ENCODE assay signal across 8 mouse cellular contexts in the genomic region with DNA sequence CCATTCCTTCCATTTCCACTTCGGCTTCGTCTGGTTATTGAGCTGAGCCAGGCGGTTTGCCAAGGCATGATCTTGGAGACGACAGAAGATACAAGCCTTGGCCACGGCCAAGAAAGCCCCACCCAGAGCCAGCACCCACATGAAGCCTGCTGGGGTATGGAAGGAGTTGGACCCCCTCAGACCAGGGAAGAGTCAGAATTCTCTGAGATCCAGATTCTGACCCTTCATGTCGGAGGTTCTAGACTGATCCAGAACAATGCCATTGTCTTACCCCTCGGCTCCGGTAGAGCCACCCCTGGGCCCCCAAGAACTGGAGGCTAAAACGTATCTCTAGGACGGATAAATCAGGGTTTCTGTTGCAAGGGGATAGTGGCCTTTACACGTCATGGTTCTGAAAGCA. TPM values are rescaled to one million over a fixed set of nuclear protein-coding genes. Genes with fewer than 3 reads are reported as not detected.
DNase-seq lines count a peak whose midpoint lies in the region; ATAC-seq and TF ChIP-seq lines count a peak whose summit lies in the region.

Gene Tmem95, minus strand, starts transcription at position 141 of the 400 bp plus-strand sequence.

- no peak for DNase-seq in cerebellum, adult 2 months
- DNase-seq in cerebellum, adult 18-20 months = no peak
- no peak for DNase-seq in neural tube, embryonic 11.5 days (ENCODE audit: low spot score)
- no peak for DNase-seq in neural tube, embryonic 10.5 days (ENCODE audit: extremely low spot score, low spot score)
- no peak for DNase-seq in retina, postnatal 1 day
- no peak for DNase-seq in cerebellum, adult 9-10 months
- no peak for DNase-seq in left cerebral cortex, postnatal 25 days (ENCODE audit: low spot score in 2 of 2)

- H3K36me3 ChIP-seq in neural tube, embryonic 11.5 days (ENCODE audit: control insufficient read depth, insufficient read depth, low read length) = no peaks in the 10 kb centered on the region
- no peaks in the 10 kb centered on the region for H3K36me3 ChIP-seq in limb, embryonic 15.5 days

- H3K27ac ChIP-seq in cerebellum, adult 2 months (ENCODE audit: insufficient read depth, low read length) = no peak within 1 kb of the TSS
- H3K27ac ChIP-seq in neural tube, embryonic 11.5 days (ENCODE audit: low read depth, low read length) = no peak within 1 kb of the TSS
- peak within 1 kb of the TSS; percentile 74 for H3K27ac ChIP-seq in limb, embryonic 15.5 days

- intact Hi-C loops in left cerebral cortex, postnatal 25 days (cut with DNase I) = loop anchor here (2.0 to 5.0 kb wide), 3 partner anchors 71 to 196 kb away; partner anchors contain the start of genes Polr2a, Senp3 and Tmem102

- H3K9ac ChIP-seq in neural tube, embryonic 11.5 days (ENCODE audit: low read length) = no peak within 1 kb of the TSS
- H3K9ac ChIP-seq in limb, embryonic 15.5 days = no peak within 1 kb of the TSS

- peak within 1 kb of the TSS; percentile 3 for H3K4me2 ChIP-seq in neural tube, embryonic 11.5 days (ENCODE audit: low read depth)
- H3K4me2 ChIP-seq in limb, embryonic 15.5 days = peak within 1 kb of the TSS; percentile 90; the same call in 1 of the 2 replicates

- peak within 1 kb of the TSS; percentile 3 for H3K4me3 ChIP-seq in cerebellum, adult 2 months (replicated peaks; ENCODE audit: insufficient read depth, low read depth, low read length)
- H3K4me3 ChIP-seq in neural tube, embryonic 11.5 days (ENCODE audit: low read depth, low read length) = no peak within 1 kb of the TSS
- peak within 1 kb of the TSS; percentile 19 for H3K4me3 ChIP-seq in limb, embryonic 15.5 days

- no peak for ATAC-seq in neural tube, embryonic 11.5 days (ENCODE audit: insufficient read depth, low FRiP score, low TSS enrichment)
- ATAC-seq in limb, embryonic 15.5 days (ENCODE audit: insufficient number of reproducible peaks, low FRiP score, low TSS enrichment, low read depth) = no peak

- no peak for TF ChIP-seq POLR2A in cerebellum, adult 2 months (IDR thresholded peaks at IDR 0.05; ENCODE audit: borderline replicate concordance, insufficient read depth, low read length)

- no peak for TF ChIP-seq CTCF in cerebellum, adult 2 months (IDR thresholded peaks at IDR 0.05; ENCODE audit: borderline replicate concordance, insufficient read depth, low read depth, low read length)

- no peaks in the 10 kb centered on the region for H3K4me1 ChIP-seq in cerebellum, adult 2 months (ENCODE audit: control insufficient read depth, insufficient read depth, low read length)
- H3K4me1 ChIP-seq in neural tube, embryonic 11.5 days (ENCODE audit: control insufficient read depth, insufficient read depth, low read length) = peaks cover 13% of the 10 kb centered on the region
- peaks cover 62% of the 10 kb centered on the region for H3K4me1 ChIP-seq in limb, embryonic 15.5 days

- H3K9me3 ChIP-seq in neural tube, embryonic 11.5 days (ENCODE audit: control insufficient read depth, low read length) = no peaks in the 10 kb centered on the region
- no peaks in the 10 kb centered on the region for H3K9me3 ChIP-seq in limb, embryonic 15.5 days

- H3K27me3 ChIP-seq in cerebellum, adult 2 months (ENCODE audit: control insufficient read depth, insufficient read depth, low read length) = no peaks in the 10 kb centered on the region
- H3K27me3 ChIP-seq in neural tube, embryonic 11.5 days (ENCODE audit: control insufficient read depth, insufficient read depth, low read length) = no peaks in the 10 kb centered on the region
- H3K27me3 ChIP-seq in limb, embryonic 15.5 days = no peaks in the 10 kb centered on the region

- WGBS in cerebellum, adult 2 months = 74% methylated on average over 11 of the region's 11 CpGs
- WGBS in neural tube, embryonic 11.5 days = 94% methylated on average over 11 of the region's 11 CpGs
- 77% methylated on average over 11 of the region's 11 CpGs for WGBS in limb, embryonic 15.5 days

RNA-seq across cellular contexts. Expression of gene Tmem95, which starts in this region (rescaled TPM):
- not detected in 2 replicates for polyA plus RNA-seq in cerebellum, adult 2 months (2012; rRNA removed)
- polyA plus RNA-seq in neural tube, embryonic 11.5 days (2014; fragmentation: Nextera tagmentation; extraction: Ambion mirVana) = not detected in 2 replicates
- polyA plus RNA-seq in limb, embryonic 15.5 days (2015; fragmentation: Nextera tagmentation; extraction: Ambion mirVana) = 0.31 and 0.73 TPM in 2 replicates
- not detected for total RNA-seq in left cerebral cortex, postnatal 25 days (2021)
